Mouse (Mus musculus) limb, embryonic 14.5 days (tissue): ENCODE data around the gene Gm49369. TPM values are rescaled to one million over a fixed set of nuclear protein-coding genes. Genes with fewer than 3 reads are reported as not detected.

Source experiments
- ATAC-seq: fragments of 200-750 bp; cut with Nextera tagmentation; 2 replicates; pipeline ENCODE4 v1.8.0; 2017; ENCODE audit warnings: low read depth, moderate number of reproducible peaks, moderate TSS enrichment; ENCODE audit not compliant: low FRiP score
- DNase-seq: peaks from one replicate; pipeline ENCODE4 v3.0.0-alpha.2; 2015; ENCODE audit warnings: low spot score
- H3K27ac ChIP-seq: fragments of 300-500 bp; sonication (generic); replicated peaks from 2 replicates; pipeline ENCODE4 v1.5.1; 2014; ENCODE audit warnings: low read depth, mild to moderate bottlenecking, low read length, moderate library complexity, mixed read lengths
- H3K27me3 ChIP-seq: fragments of 300-500 bp; sonication (generic); 2 replicates; pipeline ENCODE4 v1.6.1; 2014; ENCODE audit warnings: low read length, mixed read lengths; ENCODE audit not compliant: control insufficient read depth, insufficient read depth
- H3K36me3 ChIP-seq: fragments of 300-500 bp; sonication (generic); 2 replicates; pipeline ENCODE4 v1.6.1; 2014; ENCODE audit warnings: mild to moderate bottlenecking, low read length, moderate library complexity, mixed read lengths; ENCODE audit not compliant: control insufficient read depth, insufficient read depth
- H3K4me1 ChIP-seq: fragments of 300-500 bp; sonication (generic); 2 replicates; pipeline ENCODE4 v1.6.1; 2014; ENCODE audit warnings: antibody characterized with exemption, low read length, mixed read lengths; ENCODE audit not compliant: control insufficient read depth, insufficient read depth
- H3K4me2 ChIP-seq: fragments of 300-500 bp; sonication (generic); replicated peaks from 2 replicates; pipeline ENCODE4 v1.6.1; 2014; ENCODE audit warnings: low read depth, mild to moderate bottlenecking, low read length, moderate library complexity; ENCODE audit not compliant: severe bottlenecking
- H3K4me3 ChIP-seq: fragments of 300-500 bp; sonication (generic); replicated peaks from 2 replicates; pipeline ENCODE4 v1.5.1; 2014; ENCODE audit warnings: low read length
- H3K9ac ChIP-seq: fragments of 300-500 bp; sonication (generic); 2 replicates; pipeline ENCODE4 v1.6.1; 2014; ENCODE audit warnings: mild to moderate bottlenecking, low read depth, low read length, moderate library complexity; ENCODE audit not compliant: severe bottlenecking
- H3K9me3 ChIP-seq: fragments of 300-500 bp; sonication (generic); 2 replicates; pipeline ENCODE4 v1.6.1; 2016; ENCODE audit warnings: low read length; ENCODE audit not compliant: control insufficient read depth
- POLR2A ChIP-seq: fragments of 200-500 bp; IDR thresholded peaks from 2 replicates; pipeline ENCODE4 v1.8.0; 2012; ENCODE audit warnings: inconsistent platforms, mild to moderate bottlenecking, moderate library complexity, borderline replicate concordance; ENCODE audit not compliant: insufficient read depth, insufficient read length; ENCODE audit errors: extremely low read depth
- WGBS: fragments of 180-500 bp; shearing (Covaris S2); extraction: QIAGEN DNeasy Blood & Tissue Kit; methylation state at CpG from one replicate; pipeline ENCODE4 v1.1.7; 2014; 5-methylcytosine and 5-hydroxymethylcytosine counted together
- polyA plus RNA-seq, 2 experiments: library from polyadenylated mRNA; depleted of rRNA in 1 of 2; stranded (reverse) in 1 of 2; unstranded in 1 of 2; fragments of >200 nt; fragmentation: Nextera tagmentation in 1 of 2; extraction: Ambion mirVana in 1 of 2; gene quantifications; 2 replicates each; pipeline versions ENCODE4 v1.2.1 to v1.2.3; 2012 to 2014

The Gm49369 gene
- polyA plus RNA-seq, 2 experiments = 0.09 TPM; not detected in 1

DNA sequence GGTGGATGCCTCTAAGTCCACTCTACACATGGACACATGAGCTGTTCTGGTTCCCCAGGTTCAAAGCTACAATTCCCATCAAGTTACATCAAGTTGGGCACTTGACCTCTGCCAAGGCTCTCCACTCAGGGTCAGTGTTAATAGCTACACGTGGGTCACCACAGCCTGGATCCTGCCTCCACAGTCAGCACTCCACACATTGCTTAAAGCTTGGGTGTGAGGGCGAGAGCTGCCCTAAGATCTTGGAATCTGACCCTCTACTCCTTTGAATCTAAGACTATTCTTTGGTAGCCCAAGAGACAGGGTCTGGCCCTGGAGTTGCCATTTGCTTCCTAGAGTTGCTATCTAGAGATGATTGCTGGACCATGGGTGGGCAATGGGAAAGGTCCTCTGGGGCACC is 6.3 kb upstream of the Gm49369 start:
- ATAC-seq (no peak), DNase-seq (no peak)
- peaks cover 17% of the 10 kb centered on the region for H3K4me1 ChIP-seq
- WGBS = 94% methylated on average over 2 of the region's 2 CpGs
- H3K4me2 ChIP-seq = no peak overlapping the region
- H3K27me3 ChIP-seq = no peaks in the 10 kb centered on the region
- H3K4me3 ChIP-seq = no peak overlapping the region
- no peaks in the 10 kb centered on the region for H3K9me3 ChIP-seq
- H3K9ac ChIP-seq = no peak overlapping the region
- no peak for TF ChIP-seq POLR2A
- no peak overlapping the region for H3K27ac ChIP-seq
- H3K36me3 ChIP-seq = peaks cover 16% of the 10 kb centered on the region

GRCm38 (mm10) chr7:142388198-142388597 is 5.7 kb upstream of the Gm49369 start:
- peak overlapping the region; percentile 63 for H3K27ac ChIP-seq
- H3K4me3 ChIP-seq = peak overlapping the region; percentile 82
- peaks cover 17% of the 10 kb centered on the region for H3K4me1 ChIP-seq
- no peak overlapping the region for H3K9ac ChIP-seq
- peaks cover 21% of the 10 kb centered on the region for H3K36me3 ChIP-seq
- 95% methylated on average over 1 of the region's 1 CpGs for WGBS
- H3K4me2 ChIP-seq = peak overlapping the region; percentile 86
- no peak for DNase-seq
- ATAC-seq = no peak
- H3K9me3 ChIP-seq = no peaks in the 10 kb centered on the region
- TF ChIP-seq POLR2A = no peak
- no peaks in the 10 kb centered on the region for H3K27me3 ChIP-seq

GRCm38 (mm10) chr7:142387419-142388148 is 5.1 kb upstream of the Gm49369 start, which contains the start of gene Ctsd:
Ctsd (minus strand) TSS chr7:142388038.
- Histone ChIP-seq H3K9me3 (no peaks in the 10 kb centered on the region), H3K27me3 (no peaks in the 10 kb centered on the region), H3K4me3 (peak within 1 kb of the TSS; percentile 82), H3K9ac (peak within 1 kb of the TSS; percentile 84), H3K27ac (peak within 1 kb of the TSS; percentile 63), H3K4me2 (peak within 1 kb of the TSS; percentile 86), H3K4me1 (peaks cover 17% of the 10 kb centered on the region), H3K36me3 (peaks cover 27% of the 10 kb centered on the region)
- DNase-seq (peak; percentile 96), ATAC-seq (peak; percentile 97)
- TF ChIP-seq POLR2A = no peak
- WGBS = 0% methylated on average over 51 of the region's 55 CpGs

GRCm38 (mm10) chr7:142386621-142387201 is 4.2 kb upstream of the Gm49369 start:
- ATAC-seq (no peak), DNase-seq (no peak)
- TF ChIP-seq POLR2A = no peak
- WGBS = 54% methylated on average over 6 of the region's 6 CpGs
- H3K27me3 ChIP-seq = no peaks in the 10 kb centered on the region
- peak overlapping the region; percentile 86 for H3K4me2 ChIP-seq
- peak overlapping the region; percentile 82 for H3K4me3 ChIP-seq
- peak overlapping the region; percentile 84 for H3K9ac ChIP-seq
- H3K9me3 ChIP-seq = no peaks in the 10 kb centered on the region
- H3K4me1 ChIP-seq = peaks cover 17% of the 10 kb centered on the region
- peaks cover 36% of the 10 kb centered on the region for H3K36me3 ChIP-seq
- no peak overlapping the region; the same call in 1 of the 2 replicates for H3K27ac ChIP-seq

GRCm38 (mm10) chr7:142385742-142386403 is 3.4 kb upstream of the Gm49369 start:
- peak overlapping the region; percentile 84 for H3K9ac ChIP-seq
- peak overlapping the region; percentile 82; the same call in 1 of the 2 replicates for H3K4me3 ChIP-seq
- peaks cover 44% of the 10 kb centered on the region for H3K36me3 ChIP-seq
- TF ChIP-seq POLR2A = no peak
- H3K4me1 ChIP-seq = peaks cover 17% of the 10 kb centered on the region
- no peaks in the 10 kb centered on the region for H3K9me3 ChIP-seq
- no peaks in the 10 kb centered on the region for H3K27me3 ChIP-seq
- peak overlapping the region; percentile 86; the same call in 1 of the 2 replicates for H3K4me2 ChIP-seq
- ATAC-seq = no peak
- H3K27ac ChIP-seq = no peak overlapping the region
- DNase-seq = no peak
- WGBS = 95% methylated on average over 3 of the region's 3 CpGs
